Mouse (Mus musculus) bone marrow, adult 2 months (tissue): ENCODE measurements at regions not wholly inside any gene's neighbourhood (a gene's known extent, or its start where the extent isn't known, plus 50 kb on each side); places are given as distances from the start of the nearest gene placed in this dataset.
"Not testable (repeated sequence)": the region's sequence is repeated elsewhere in the genome, so short reads cannot be mapped to it uniquely, and the experiment has no call there.

ENCODE experiments used
- H3K27ac ChIP-seq: fragments of 200-500 bp; 2 replicates; pipeline ENCODE4 v1.5.1; 2012; ENCODE audit warnings: low read depth, mild to moderate bottlenecking, control low read depth, inconsistent platforms, low read length; ENCODE audit not compliant: control insufficient read depth, poor library complexity, insufficient read depth
- H3K4me1 ChIP-seq: fragments of 200-500 bp; 2 replicates; pipeline ENCODE4 v1.6.1; 2011; ENCODE audit warnings: low read length; ENCODE audit not compliant: control insufficient read depth, insufficient read depth
- H3K4me3 ChIP-seq: fragments of 200-500 bp; replicated peaks from 2 replicates; pipeline ENCODE3; 2011; ENCODE audit warnings: mild to moderate bottlenecking, low read depth, low read length, control low read depth; ENCODE audit not compliant: control insufficient read depth
- CTCF ChIP-seq: fragments of 200-500 bp; IDR thresholded peaks from 2 replicates; pipeline ENCODE4 v1.5.1; 2011; ENCODE audit warnings: low read length, control low read depth; ENCODE audit not compliant: control insufficient read depth, insufficient read depth
- POLR2A ChIP-seq: fragments of 200-500 bp; IDR thresholded peaks from 2 replicates; pipeline ENCODE4 v1.6.1; 2011; ENCODE audit warnings: low read depth, mild to moderate bottlenecking, control low read depth, low read length, borderline replicate concordance; ENCODE audit not compliant: control insufficient read depth
- WGBS: fragments of 180-500 bp; shearing (Covaris S2); methylation state at CpG from one replicate; pipeline ENCODE4 v1.1.7; 2018; 5-methylcytosine and 5-hydroxymethylcytosine counted together

DNA sequence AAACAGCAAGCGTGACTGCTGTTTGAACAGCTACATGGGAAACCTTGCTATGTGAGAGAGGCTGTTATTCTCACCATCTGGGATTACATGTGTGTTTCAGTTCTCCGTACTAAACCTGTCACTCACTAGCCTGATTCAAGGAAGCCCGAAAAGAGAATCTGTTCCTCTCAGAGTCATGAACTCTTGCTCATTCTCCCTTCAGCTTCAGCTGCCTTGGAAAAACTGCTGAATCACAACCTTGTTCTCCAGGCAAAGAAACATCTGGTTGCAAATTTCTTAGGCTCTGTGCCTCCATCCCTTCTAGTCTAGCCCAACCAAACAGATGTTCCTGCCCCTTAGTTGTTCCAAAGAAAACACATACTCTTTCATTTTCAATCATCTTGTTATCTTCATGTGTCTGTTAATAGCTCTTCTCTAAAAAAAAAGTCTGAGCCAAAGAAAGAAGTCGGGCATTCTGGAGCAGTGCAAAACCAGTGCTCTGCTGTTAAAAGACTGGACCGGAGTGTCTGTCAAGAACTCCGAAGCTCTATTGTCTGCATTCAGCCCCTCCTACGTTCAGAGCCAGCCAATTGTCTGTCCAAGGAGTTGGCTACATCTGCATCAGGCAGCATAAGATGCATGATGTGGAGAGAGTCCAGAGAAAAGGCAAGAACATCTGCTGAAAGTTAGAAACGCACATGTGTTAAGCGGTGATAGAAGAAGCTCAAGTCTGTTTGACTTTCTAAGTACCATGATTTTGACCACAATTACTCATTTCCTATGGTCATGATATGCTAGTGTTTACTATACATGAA lies 313.8 kb upstream of the Pkdcc start:
- WGBS: 69% methylated on average over 9 of the region's 9 CpGs
- H3K27ac ChIP-seq: no peak overlapping the region
- H3K4me1 ChIP-seq: no peaks in the 10 kb centered on the region
- no peak for TF ChIP-seq CTCF
- no peak overlapping the region for H3K4me3 ChIP-seq

DNA sequence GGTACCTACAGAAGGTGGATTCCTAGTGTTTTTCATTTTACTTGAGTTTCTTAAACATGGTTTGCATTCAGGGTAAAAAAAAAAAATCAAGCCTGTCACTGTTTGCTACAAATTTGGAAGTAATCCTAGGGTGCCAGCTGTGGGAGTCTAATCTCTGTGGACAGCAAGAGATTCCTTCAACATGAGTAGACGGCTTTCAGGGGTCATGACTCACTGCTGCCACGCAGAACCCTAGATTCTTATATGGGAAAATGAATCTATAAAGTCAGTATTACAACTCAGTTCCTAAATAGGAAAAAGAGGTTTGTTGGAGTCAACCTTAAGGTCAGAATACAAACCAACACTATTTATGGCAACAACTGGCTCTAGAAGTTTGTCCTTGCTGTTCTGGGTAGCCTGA lies 310.1 kb upstream of the Pkdcc start:
- TF ChIP-seq POLR2A: no peak
- TF ChIP-seq CTCF: no peak
- 76% methylated on average over 2 of the region's 2 CpGs for WGBS
- Histone ChIP-seq H3K27ac (no peak overlapping the region), H3K4me1 (no peaks in the 10 kb centered on the region), H3K4me3 (no peak overlapping the region)

DNA sequence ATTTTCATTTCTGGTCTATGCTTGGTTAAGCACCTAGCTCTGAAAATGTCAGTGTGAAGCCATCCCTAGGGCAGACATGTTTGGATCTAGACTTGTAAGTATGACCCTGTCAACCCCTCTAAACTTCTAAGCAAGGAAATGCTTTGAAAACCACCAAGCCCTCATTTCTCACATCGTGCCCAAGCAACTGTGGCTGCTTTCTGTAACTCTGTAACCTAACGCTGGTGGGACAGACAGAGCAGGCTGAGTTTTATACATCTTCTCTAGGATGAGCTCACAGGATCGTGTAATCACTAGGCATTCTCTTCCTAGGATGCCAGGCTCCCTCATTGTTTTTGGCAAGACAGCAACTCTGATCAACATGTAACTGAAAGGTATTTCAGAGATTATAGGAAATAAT lies 309.6 kb upstream of the Pkdcc start:
- TF ChIP-seq CTCF: no peak
- TF ChIP-seq POLR2A: no peak
- 58% methylated on average over 3 of the region's 3 CpGs for WGBS
- Histone ChIP-seq H3K27ac (no peak overlapping the region), H3K4me3 (no peak overlapping the region), H3K4me1 (no peaks in the 10 kb centered on the region)

DNA sequence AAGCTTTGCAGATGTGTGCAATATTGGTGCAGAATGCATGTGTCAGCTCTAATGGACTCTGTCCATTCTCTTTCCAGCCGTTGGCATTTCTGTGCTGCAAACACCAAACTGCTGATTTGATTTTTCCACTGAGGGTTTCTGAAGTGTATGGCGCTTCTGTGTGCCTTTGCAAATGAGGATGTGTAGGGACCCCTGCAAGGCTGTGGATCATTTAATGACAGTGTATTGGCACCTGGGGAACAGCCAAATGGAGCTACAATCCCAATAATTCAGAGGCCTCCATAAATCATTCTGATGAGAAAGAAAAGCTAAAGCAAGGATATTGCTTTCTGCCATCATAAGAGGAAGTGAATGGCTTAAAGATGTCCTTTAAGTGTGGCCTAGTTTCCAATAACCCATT lies 305.9 kb upstream of the Pkdcc start:
- WGBS: 69% methylated on average over 2 of the region's 2 CpGs
- H3K4me1 ChIP-seq: no peaks in the 10 kb centered on the region
- no peak for TF ChIP-seq POLR2A
- no peak for TF ChIP-seq CTCF

DNA sequence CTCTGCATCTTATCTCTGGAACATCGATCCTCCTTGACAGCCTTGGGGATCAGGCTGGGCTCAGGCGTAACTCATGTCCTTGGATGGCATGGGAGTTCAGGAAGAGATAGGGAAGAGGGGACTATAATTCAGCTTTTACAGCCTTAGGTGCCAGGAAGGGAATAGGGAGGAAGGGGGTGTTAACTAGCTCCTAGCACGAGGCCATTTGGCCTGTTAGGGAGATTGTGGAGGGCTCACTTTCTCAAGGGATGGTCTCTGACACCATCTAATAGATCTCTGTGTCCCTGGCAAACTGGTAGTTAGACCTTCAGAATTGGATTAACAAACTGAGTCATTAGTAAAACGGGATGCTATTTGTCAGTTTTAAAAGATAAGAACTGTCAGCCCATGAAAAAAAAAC lies 292.1 kb upstream of the Pkdcc start:
- H3K4me1 ChIP-seq, H3K4me3 ChIP-seq, H3K27ac ChIP-seq: not testable (repeated sequence)
- WGBS: 61% methylated on average over 4 of the region's 4 CpGs

More for the DNA sequence above, 305.9 kb upstream of the Pkdcc start:
- no peak overlapping the region for H3K4me3 ChIP-seq
- no peak overlapping the region for H3K27ac ChIP-seq

DNA sequence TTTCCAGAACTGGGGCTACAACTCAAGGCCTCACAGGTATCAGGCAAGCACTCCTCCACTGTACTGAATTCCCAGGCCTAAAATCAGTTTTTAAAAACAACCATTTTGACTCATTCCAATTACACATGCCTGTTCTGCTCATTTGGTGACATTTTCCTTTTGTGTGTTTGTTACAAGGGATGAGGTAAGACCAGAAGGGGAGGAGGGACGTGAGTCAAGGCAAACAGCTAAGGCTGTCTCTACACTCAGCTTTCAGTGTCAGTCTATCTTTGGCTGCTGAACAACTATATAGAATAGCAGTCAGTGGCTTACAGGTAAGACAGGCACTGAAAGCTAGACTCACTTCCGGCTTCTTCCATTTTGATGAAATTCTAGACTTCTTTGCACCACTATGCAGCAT lies 289.3 kb upstream of the Pkdcc start:
- Histone ChIP-seq H3K27ac (no peak overlapping the region), H3K4me1 (no peaks in the 10 kb centered on the region), H3K4me3 (no peak overlapping the region)
- WGBS: 81% methylated on average over 2 of the region's 2 CpGs
- TF ChIP-seq POLR2A: no peak
- no peak for TF ChIP-seq CTCF

DNA sequence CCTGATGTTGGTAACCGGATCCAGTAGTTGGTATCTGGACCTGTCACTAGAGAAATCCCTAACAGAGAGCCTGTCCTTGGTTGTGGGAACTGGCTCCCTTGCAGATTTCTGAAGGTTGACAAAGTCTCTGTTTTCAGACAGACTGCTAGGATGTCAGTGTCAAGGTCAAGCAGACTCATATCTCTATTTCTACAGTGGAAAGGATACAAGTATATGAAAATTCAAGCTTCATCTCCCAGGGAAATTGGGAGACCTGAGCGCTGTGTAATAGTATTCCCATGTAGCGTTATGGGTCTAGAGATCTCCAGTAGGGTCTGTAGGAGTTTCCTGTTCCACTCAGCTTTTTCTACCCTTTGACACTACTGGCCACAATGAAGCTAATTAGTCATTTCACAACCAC lies 287.4 kb upstream of the Pkdcc start:
- no peak overlapping the region for H3K4me3 ChIP-seq
- 84% methylated on average over 3 of the region's 3 CpGs for WGBS
- no peak overlapping the region for H3K27ac ChIP-seq
- H3K4me1 ChIP-seq: no peaks in the 10 kb centered on the region
- TF ChIP-seq POLR2A (no peak), CTCF (no peak)

DNA sequence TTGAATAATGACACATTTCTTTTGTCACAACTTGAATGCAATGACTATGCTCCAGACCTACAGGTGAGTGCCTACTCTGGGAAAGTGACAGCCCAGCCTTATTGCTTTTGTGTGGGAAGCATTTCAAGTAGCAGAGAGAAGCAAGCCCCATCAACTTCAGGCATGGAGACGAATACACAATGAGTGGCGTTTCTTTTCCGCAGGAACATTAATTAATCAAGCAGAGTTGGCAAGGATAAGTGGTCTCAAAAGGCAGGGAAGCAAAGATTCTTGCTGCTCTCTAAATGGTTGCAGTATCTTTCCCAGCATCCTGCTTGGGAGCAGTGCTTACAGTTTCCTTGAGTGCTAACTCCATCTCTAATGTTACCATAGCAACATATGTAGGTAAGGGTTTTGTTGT lies 285.6 kb upstream of the Pkdcc start:
- 72% methylated on average over 3 of the region's 3 CpGs for WGBS

DNA sequence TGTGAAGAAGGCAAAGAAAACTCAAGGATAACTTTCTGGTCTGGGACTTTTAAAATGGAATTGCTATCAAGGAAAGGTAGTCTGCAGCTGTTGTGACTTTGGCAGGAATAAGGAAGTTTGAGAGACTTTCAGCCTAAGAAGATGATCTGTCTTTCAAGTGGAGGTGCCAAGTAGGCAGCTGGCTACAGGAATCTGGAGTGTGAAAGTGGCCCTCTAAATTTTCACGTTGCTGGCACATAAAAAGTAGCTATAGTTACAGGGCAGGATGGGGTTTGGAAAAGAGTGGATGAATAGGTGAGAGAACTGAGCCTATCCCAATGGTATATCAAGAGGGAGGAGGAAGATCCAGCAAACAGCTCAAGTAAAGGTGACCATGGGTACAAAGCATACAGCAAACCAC lies 284.4 kb upstream of the Pkdcc start:
- Histone ChIP-seq H3K4me3 (no peak overlapping the region), H3K4me1 (no peaks in the 10 kb centered on the region), H3K27ac (no peak overlapping the region)
- TF ChIP-seq POLR2A (no peak), CTCF (no peak)
- 27% methylated on average over 1 of the region's 1 CpGs for WGBS

More for the DNA sequence above, 285.6 kb upstream of the Pkdcc start:
- Histone ChIP-seq H3K4me3 (no peak overlapping the region), H3K4me1 (no peaks in the 10 kb centered on the region), H3K27ac (no peak overlapping the region)
- TF ChIP-seq POLR2A (no peak), CTCF (no peak)
